Mouse (Mus musculus) midbrain, postnatal 0 days (tissue): ENCODE measurements around the gene Slbp. TPM values are rescaled to one million over a fixed set of nuclear protein-coding genes. Genes with fewer than 3 reads are reported as not detected.

Experiments used
- ATAC-seq: fragments of 200-750 bp; cut with Nextera tagmentation; 2 replicates; pipeline ENCODE4 v1.8.0; 2017; ENCODE audit warnings: moderate number of reproducible peaks, mild to moderate bottlenecking, moderate TSS enrichment, moderate library complexity; ENCODE audit not compliant: low FRiP score
- DNase-seq: peaks from one replicate; pipeline ENCODE4 v3.0.0-alpha.2; 2015; ENCODE audit warnings: low spot score
- H3K27ac ChIP-seq: fragments of 300-500 bp; sonication (generic); 2 replicates; pipeline ENCODE4 v1.5.1; 2014; ENCODE audit warnings: low read depth, mild to moderate bottlenecking, low read length, mixed read lengths
- H3K27me3 ChIP-seq: fragments of 300-500 bp; sonication (generic); 2 replicates; pipeline ENCODE4 v1.6.1; 2014; ENCODE audit warnings: low read length, control low read depth, mixed read lengths; ENCODE audit not compliant: insufficient read depth
- H3K36me3 ChIP-seq: fragments of 300-500 bp; sonication (generic); 2 replicates; pipeline ENCODE4 v1.6.1; 2014; ENCODE audit warnings: low read length, control low read depth, mixed read lengths; ENCODE audit not compliant: insufficient read depth
- H3K4me1 ChIP-seq: fragments of 300-500 bp; sonication (generic); 2 replicates; pipeline ENCODE4 v1.6.1; 2014; ENCODE audit warnings: mild to moderate bottlenecking, control low read depth, antibody characterized with exemption, low read length, mixed read lengths; ENCODE audit not compliant: insufficient read depth
- H3K4me2 ChIP-seq: fragments of 300-500 bp; sonication (generic); 2 replicates; pipeline ENCODE4 v1.6.1; 2014; ENCODE audit warnings: low read depth, mild to moderate bottlenecking, low read length, mixed read lengths; ENCODE audit not compliant: poor library complexity, severe bottlenecking
- H3K4me3 ChIP-seq: fragments of 300-500 bp; sonication (generic); 2 replicates; pipeline ENCODE4 v1.5.1; 2014; ENCODE audit warnings: low read depth, mild to moderate bottlenecking, low read length, moderate library complexity
- H3K9ac ChIP-seq: fragments of 300-500 bp; sonication (generic); replicated peaks from 2 replicates; pipeline ENCODE4 v1.6.1; 2014; ENCODE audit warnings: mild to moderate bottlenecking, low read length, moderate library complexity, mixed read lengths; ENCODE audit not compliant: poor library complexity, severe bottlenecking
- H3K9me3 ChIP-seq: fragments of 300-500 bp; sonication (generic); 2 replicates; pipeline ENCODE4 v1.6.1; 2016; ENCODE audit warnings: low read length, control low read depth
- CTCF ChIP-seq: IDR thresholded peaks from 2 replicates; pipeline ENCODE4 v1.5.1; 2016; ENCODE audit warnings: antibody characterized with exemption, mild to moderate bottlenecking
- WGBS: fragments of 180-500 bp; shearing (Covaris S2); extraction: QIAGEN DNeasy Blood & Tissue Kit; methylation state at CpG from one replicate; pipeline ENCODE4 v1.1.7; 2014; 5-methylcytosine and 5-hydroxymethylcytosine counted together
- polyA plus RNA-seq: library from polyadenylated mRNA; unstranded; fragments of >200 nt; fragmentation: Nextera tagmentation; extraction: Ambion mirVana; gene quantifications from 2 replicates; pipeline ENCODE4 v1.2.1, GENCODE M21; 2015
- total RNA-seq: library from RNA; depleted of rRNA; stranded (reverse); fragments of >200 nt; gene quantifications from 2 replicates; pipeline ENCODE4 v1.2.3, GENCODE M21; 2014

The Slbp gene
- total and polyA plus RNA-seq, 2 experiments from 2014 or later = 99.5 to 126 TPM

- H3K4me3 ChIP-seq = no peak overlapping the region
- H3K27me3 ChIP-seq = no peaks in the 10 kb centered on the region
- H3K36me3 ChIP-seq = peaks cover 17% of the 10 kb centered on the region
- H3K4me1 ChIP-seq = no peaks in the 10 kb centered on the region
- H3K4me2 ChIP-seq = no peak overlapping the region
- ATAC-seq (no peak), DNase-seq (no peak)
- H3K9me3 ChIP-seq = no peaks in the 10 kb centered on the region
- no peak overlapping the region for H3K27ac ChIP-seq
- no peak overlapping the region for H3K9ac ChIP-seq
- no peak for TF ChIP-seq CTCF
- WGBS = 94% methylated on average over 6 of the region's 6 CpGs
These were observed 38.0 kb downstream of the Slbp start for GRCm38 (mm10) chr5:33614391-33614790.

GRCm38 (mm10) chr5:33611795-33612194 is 40.6 kb downstream of the Slbp start:
- no peaks in the 10 kb centered on the region for H3K27me3 ChIP-seq
- no peaks in the 10 kb centered on the region for H3K4me1 ChIP-seq
- H3K9me3 ChIP-seq = no peaks in the 10 kb centered on the region
- H3K4me2 ChIP-seq = no peak overlapping the region
- WGBS = 85% methylated on average over 1 of the region's 1 CpGs
- no peak overlapping the region for H3K9ac ChIP-seq
- ATAC-seq (no peak), DNase-seq (no peak)
- no peak overlapping the region for H3K4me3 ChIP-seq
- TF ChIP-seq CTCF = no peak
- H3K36me3 ChIP-seq = peaks cover 29% of the 10 kb centered on the region
- H3K27ac ChIP-seq = no peak overlapping the region

GRCm38 (mm10) chr5:33609226-33609625 is 43.1 kb downstream of the Slbp start:
- Histone ChIP-seq H3K4me2 (no peak overlapping the region), H3K27ac (no peak overlapping the region), H3K9ac (no peak overlapping the region), H3K36me3 (peaks cover 36% of the 10 kb centered on the region), H3K27me3 (no peaks in the 10 kb centered on the region), H3K9me3 (no peaks in the 10 kb centered on the region), H3K4me3 (no peak overlapping the region), H3K4me1 (no peaks in the 10 kb centered on the region)
- no peak for TF ChIP-seq CTCF
- DNase-seq = no peak
- no peak for ATAC-seq
- 97% methylated on average over 1 of the region's 1 CpGs for WGBS

GRCm38 (mm10) chr5:33607434-33607833 is 44.9 kb downstream of the Slbp start:
- H3K9me3 ChIP-seq = no peaks in the 10 kb centered on the region
- H3K4me3 ChIP-seq = no peak overlapping the region
- H3K27ac ChIP-seq = no peak overlapping the region
- peaks cover 38% of the 10 kb centered on the region for H3K36me3 ChIP-seq
- no peaks in the 10 kb centered on the region for H3K4me1 ChIP-seq
- no peak for ATAC-seq
- no peak overlapping the region for H3K4me2 ChIP-seq
- no peaks in the 10 kb centered on the region for H3K27me3 ChIP-seq
- 97% methylated on average over 15 of the region's 15 CpGs for WGBS
- DNase-seq = no peak
- no peak overlapping the region for H3K9ac ChIP-seq
- TF ChIP-seq CTCF = no peak

GRCm38 (mm10) chr5:33606631-33607030 is 45.7 kb downstream of the Slbp start:
- H3K36me3 ChIP-seq = peaks cover 30% of the 10 kb centered on the region
- DNase-seq (peak; percentile 48), ATAC-seq (no peak)
- H3K27me3 ChIP-seq = no peaks in the 10 kb centered on the region
- H3K4me2 ChIP-seq = no peak overlapping the region
- no peaks in the 10 kb centered on the region for H3K4me1 ChIP-seq
- H3K9ac ChIP-seq = no peak overlapping the region
- TF ChIP-seq CTCF = no peak
- no peaks in the 10 kb centered on the region for H3K9me3 ChIP-seq
- WGBS = 67% methylated on average over 7 of the region's 7 CpGs
- no peak overlapping the region for H3K27ac ChIP-seq
- no peak overlapping the region for H3K4me3 ChIP-seq

- Histone ChIP-seq H3K9ac (no peak overlapping the region), H3K27me3 (no peaks in the 10 kb centered on the region), H3K27ac (no peak overlapping the region), H3K4me1 (no peaks in the 10 kb centered on the region), H3K9me3 (no peaks in the 10 kb centered on the region), H3K4me3 (no peak overlapping the region), H3K4me2 (no peak overlapping the region), H3K36me3 (peaks cover 26% of the 10 kb centered on the region)
- no peak for TF ChIP-seq CTCF
- ATAC-seq (no peak), DNase-seq (no peak)
- WGBS = 85% methylated on average over 5 of the region's 5 CpGs
These were observed 47.1 kb downstream of the Slbp start for GRCm38 (mm10) chr5:33605314-33605713.
